Mouse (Mus musculus) embryo, embryonic 10 days (tissue): ENCODE results near the gene Dixdc1.

Experiments used
- DNase-seq: peaks from one replicate; pipeline ENCODE4 v3.0.0-alpha.2; 2015; ENCODE audit warnings: low spot score

Dixdc1 gene

GRCm38 (mm10) chr9:50738914-50739870 is at the start of gene Dixdc1:
Dixdc1 (minus strand) TSS chr9:50739517.
- peak; percentile 95 for DNase-seq

- peak; percentile 67 for DNase-seq
Observed at GRCm38 (mm10) chr9:50782155-50782554, 42.8 kb upstream of the Dixdc1 start.

- DNase-seq: no peak
Observed at GRCm38 (mm10) chr9:50776162-50776760, 36.9 kb upstream of the Dixdc1 start.

- DNase-seq: peak; percentile 49
Observed at GRCm38 (mm10) chr9:50775662-50776126, 36.4 kb upstream of the Dixdc1 start.

GRCm38 (mm10) chr9:50774991-50775612 is 35.8 kb upstream of the Dixdc1 start, which contains the start of the genes Alg9 and 1110032A03Rik:
Alg9 (plus strand) TSS chr9:50775019.
1110032A03Rik (minus strand) TSS chr9:50775520.
- DNase-seq: peak; percentile 93

- no peak for DNase-seq
Observed at GRCm38 (mm10) chr9:50774026-50774462, 34.7 kb upstream of the Dixdc1 start.

- no peak for DNase-seq
Observed at GRCm38 (mm10) chr9:50770011-50770410, 30.7 kb upstream of the Dixdc1 start.

GRCm38 (mm10) chr9:50768107-50769002 is 29.0 kb upstream of the Dixdc1 start, which contains the start of gene Fdxacb1:
Fdxacb1 (plus strand) TSS chr9:50768236.
- DNase-seq: peak; percentile 98

GRCm38 (mm10) chr9:50767531-50768106 is 28.3 kb upstream of the Dixdc1 start:
- no peak for DNase-seq

- peak; percentile 61 for DNase-seq
Observed at GRCm38 (mm10) chr9:50763331-50763730, 24.0 kb upstream of the Dixdc1 start.

- no peak for DNase-seq
Observed at GRCm38 (mm10) chr9:50761520-50762243, 22.4 kb upstream of the Dixdc1 start.

GRCm38 (mm10) chr9:50756711-50757110 is 17.4 kb upstream of the Dixdc1 start:
- no peak for DNase-seq

- no peak for DNase-seq
Observed at GRCm38 (mm10) chr9:50753947-50754346, 14.6 kb upstream of the Dixdc1 start.

GRCm38 (mm10) chr9:50752784-50753615 is 13.7 kb upstream of the Dixdc1 start:
- DNase-seq: no peak

- no peak for DNase-seq
Observed at GRCm38 (mm10) chr9:50752054-50752602, 12.8 kb upstream of the Dixdc1 start, which contains the start of gene Hspb2. Hspb2 (minus strand) TSS chr9:50752354.

- no peak for DNase-seq
Observed at GRCm38 (mm10) chr9:50751323-50751722, 12.0 kb upstream of the Dixdc1 start, which contains the start of gene Cryab. Cryab (plus strand) TSS chr9:50751325.

- DNase-seq: no peak
Observed at GRCm38 (mm10) chr9:50750706-50751105, 11.4 kb upstream of the Dixdc1 start.

- peak; percentile 70 for DNase-seq
Observed at GRCm38 (mm10) chr9:50746214-50746677, 6.9 kb upstream of the Dixdc1 start, which contains the start of gene 2310030G06Rik. 2310030G06Rik (minus strand) TSS chr9:50746536.
